Mouse (Mus musculus) heart, adult 2 months (tissue): ENCODE data around the gene Serpinb6b. TPM values are rescaled to one million over a fixed set of nuclear protein-coding genes. Genes with fewer than 3 reads are reported as not detected.

Source experiments
- DNase-seq, 2 experiments: peaks; one replicate each; pipeline ENCODE4 v3.0.0; 2021
- H3K27ac ChIP-seq: fragments of 200-600 bp; 2 replicates; pipeline ENCODE4 v1.8.1; 2022
- H3K27me3 ChIP-seq: fragments of 200-500 bp; 2 replicates; pipeline ENCODE4 v1.6.1; 2012; ENCODE audit warnings: mild to moderate bottlenecking, low read length, inconsistent platforms, mixed read lengths; ENCODE audit not compliant: control insufficient read depth, insufficient read depth
- H3K36me3 ChIP-seq: fragments of 200-500 bp; 2 replicates; pipeline ENCODE4 v1.6.1; 2012; ENCODE audit warnings: low read length, inconsistent platforms; ENCODE audit not compliant: control insufficient read depth, insufficient read depth
- H3K4me1 ChIP-seq: fragments of 200-500 bp; 2 replicates; pipeline ENCODE4 v1.6.1; 2011; ENCODE audit warnings: low read length; ENCODE audit not compliant: control insufficient read depth, insufficient read depth
- H3K4me3 ChIP-seq: fragments of 200-600 bp; 2 replicates; pipeline ENCODE4 v1.8.1; 2022
- H3K79me2 ChIP-seq: fragments of 200-500 bp; replicated peaks from 2 replicates; pipeline ENCODE4 v1.6.1; 2012; ENCODE audit warnings: mild to moderate bottlenecking, inconsistent platforms, low read length, moderate library complexity, mixed read lengths; ENCODE audit not compliant: control insufficient read depth, insufficient read depth
- H3K9ac ChIP-seq: fragments of 200-500 bp; 2 replicates; pipeline ENCODE4 v1.6.1; 2012; ENCODE audit warnings: low read depth, mild to moderate bottlenecking, control low read depth, inconsistent platforms, low read length, mixed read lengths
- CTCF ChIP-seq: fragments of 200-600 bp; IDR thresholded peaks from 2 replicates; pipeline ENCODE4 v1.8.1; 2022; ENCODE audit warnings: antibody characterized with exemption, mild to moderate bottlenecking, moderate library complexity
- EP300 ChIP-seq: fragments of 200-500 bp; IDR thresholded peaks from 2 replicates; pipeline ENCODE4 v1.6.1; 2011; ENCODE audit warnings: low read depth, low read length, control low read depth; ENCODE audit not compliant: insufficient read depth
- POLR2A ChIP-seq: fragments of 200-500 bp; IDR thresholded peaks from 2 replicates; pipeline ENCODE4 v1.6.1; 2011; ENCODE audit warnings: mild to moderate bottlenecking, low read depth, low read length, control low read depth; ENCODE audit not compliant: insufficient read depth
- WGBS: fragments of 180-500 bp; shearing (Covaris S2); methylation state at CpG from one replicate; pipeline ENCODE4 v1.1.7; 2018; 5-methylcytosine and 5-hydroxymethylcytosine counted together
- intact Hi-C: fragments of 180-260 bp; cut with DNase I; formaldehyde crosslinking; loops from one replicate; pipeline ENCODE4 v1.15.1; 2025
- polyA plus RNA-seq: library from polyadenylated mRNA; depleted of rRNA; stranded (reverse); fragments of >200 nt; gene quantifications from 2 replicates; pipeline ENCODE4 v1.2.3, GENCODE M21; 2012; rRNA removed
- total RNA-seq, 2 experiments: library from RNA; stranded (reverse); gene quantifications; 2 replicates each; pipeline ENCODE4 v1.2.3; 2021

Serpinb6b gene
- total and polyA plus RNA-seq, 3 experiments: 21.6 to 33.1 (median 26.3) TPM

- intact Hi-C loops: no loop called here
- no peak overlapping the region for H3K27ac ChIP-seq
- no peaks in the 10 kb centered on the region for H3K79me2 ChIP-seq
- H3K4me3 ChIP-seq: no peak overlapping the region
- WGBS: 73% methylated on average over 2 of the region's 2 CpGs
- no peak overlapping the region for H3K9ac ChIP-seq
- H3K4me1 ChIP-seq: no peaks in the 10 kb centered on the region
- no peaks in the 10 kb centered on the region for H3K27me3 ChIP-seq
- DNase-seq: no peak
- TF ChIP-seq EP300: no peak
- TF ChIP-seq CTCF: no peak
- no peak for TF ChIP-seq POLR2A
- peaks cover 13% of the 10 kb centered on the region for H3K36me3 ChIP-seq
Measured at GRCm38 (mm10) chr13:33013271-33013670, 48.3 kb downstream of the Serpinb6b start.

- 64% methylated on average over 1 of the region's 1 CpGs for WGBS
- TF ChIP-seq EP300: no peak
- no peak for TF ChIP-seq POLR2A
- no peak for TF ChIP-seq CTCF
- DNase-seq: no peak
- no peaks in the 10 kb centered on the region for H3K4me1 ChIP-seq
- H3K9ac ChIP-seq: no peak overlapping the region
- H3K4me3 ChIP-seq: no peak overlapping the region
- intact Hi-C loops: no loop called here
- H3K27me3 ChIP-seq: no peaks in the 10 kb centered on the region
- H3K79me2 ChIP-seq: no peaks in the 10 kb centered on the region
- no peak overlapping the region for H3K27ac ChIP-seq
- no peaks in the 10 kb centered on the region for H3K36me3 ChIP-seq
Measured at GRCm38 (mm10) chr13:33022371-33022770, 57.4 kb downstream of the Serpinb6b start.

- no peak for DNase-seq
- no peak for TF ChIP-seq CTCF
- TF ChIP-seq POLR2A: no peak
- TF ChIP-seq EP300: no peak
- no peak overlapping the region for H3K4me3 ChIP-seq
- no peak overlapping the region for H3K27ac ChIP-seq
- WGBS: 40% methylated on average over 1 of the region's 1 CpGs
- intact Hi-C loops: no loop called here
- H3K4me1 ChIP-seq: no peaks in the 10 kb centered on the region
- no peaks in the 10 kb centered on the region for H3K27me3 ChIP-seq
- no peaks in the 10 kb centered on the region for H3K36me3 ChIP-seq
- H3K79me2 ChIP-seq: no peaks in the 10 kb centered on the region
- H3K9ac ChIP-seq: no peak overlapping the region
Measured at GRCm38 (mm10) chr13:33026427-33027057, 61.5 kb downstream of the Serpinb6b start.

GRCm38 (mm10) chr13:33027244-33027643, 62.2 kb downstream of the Serpinb6b start, which contains the start of gene Serpinb9b:
Gene Serpinb9b, plus strand, starts transcription at chr13:33027416.
- TF ChIP-seq CTCF (no peak), POLR2A (no peak), EP300 (no peak)
- 53% methylated on average over 2 of the region's 2 CpGs for WGBS
- Histone ChIP-seq H3K27ac (no peak within 1 kb of the TSS), H3K9ac (no peak within 1 kb of the TSS), H3K79me2 (no peaks in the 10 kb centered on the region), H3K4me1 (no peaks in the 10 kb centered on the region), H3K27me3 (no peaks in the 10 kb centered on the region), H3K36me3 (no peaks in the 10 kb centered on the region), H3K4me3 (no peak within 1 kb of the TSS)
- intact Hi-C loops: no loop called here
- no peak for DNase-seq

- Histone ChIP-seq H3K4me1 (no peaks in the 10 kb centered on the region), H3K36me3 (no peaks in the 10 kb centered on the region), H3K27me3 (no peaks in the 10 kb centered on the region), H3K27ac (no peak overlapping the region), H3K4me3 (no peak overlapping the region), H3K9ac (no peak overlapping the region), H3K79me2 (no peaks in the 10 kb centered on the region)
- TF ChIP-seq CTCF: no peak
- no peak for TF ChIP-seq POLR2A
- TF ChIP-seq EP300: no peak
- no peak for DNase-seq
- WGBS: 52% methylated on average over 2 of the region's 2 CpGs
- intact Hi-C loops: no loop called here
Measured at GRCm38 (mm10) chr13:33028146-33028545, 63.1 kb downstream of the Serpinb6b start.

- H3K36me3 ChIP-seq: no peaks in the 10 kb centered on the region
- no peaks in the 10 kb centered on the region for H3K4me1 ChIP-seq
- 44% methylated on average over 2 of the region's 2 CpGs for WGBS
- H3K27ac ChIP-seq: no peak overlapping the region
- no peak overlapping the region for H3K4me3 ChIP-seq
- H3K79me2 ChIP-seq: no peaks in the 10 kb centered on the region
- DNase-seq: no peak
- TF ChIP-seq CTCF: no peak
- no peak for TF ChIP-seq POLR2A
- no peak for TF ChIP-seq EP300
- no peaks in the 10 kb centered on the region for H3K27me3 ChIP-seq
- H3K9ac ChIP-seq: no peak overlapping the region
- intact Hi-C loops: no loop called here
Measured at GRCm38 (mm10) chr13:33028550-33028949, 63.5 kb downstream of the Serpinb6b start.

Other genes starting within 250 kb of the Serpinb6b start
- gene Mylk4, start 181.3 kb upstream of the Serpinb6b start, total RNA-seq: 100 to 1,000 TPM; 262 to 290 TPM
- gene Mylk4, start 181.3 kb upstream of the Serpinb6b start, polyA plus RNA-seq: 59.5 and 115 TPM in 2 replicates
- 10 to 100 TPM; 21.3 to 21.7 TPM for gene Wrnip1, start 163.2 kb upstream of the Serpinb6b start, total RNA-seq
- gene Wrnip1, start 163.2 kb upstream of the Serpinb6b start, polyA plus RNA-seq: 17.4 and 32.9 TPM in 2 replicates
- not detected for gene D930007J09Rik, start 162.4 kb upstream of the Serpinb6b start, total RNA-seq
- gene D930007J09Rik, start 162.4 kb upstream of the Serpinb6b start, polyA plus RNA-seq: not detected in 2 replicates
- 1 to 10 TPM; 4.4 to 5.7 TPM for gene Serpinb1a, start 114.0 kb upstream of the Serpinb6b start, total RNA-seq
- 2.8 and 5.2 TPM in 2 replicates for gene Serpinb1a, start 114.0 kb upstream of the Serpinb6b start, polyA plus RNA-seq
- 1 to 10 TPM; 2.0 to 3.5 TPM for gene Serpinb1c, start 67.0 kb upstream of the Serpinb6b start, total RNA-seq
- gene Serpinb1c, start 67.0 kb upstream of the Serpinb6b start, polyA plus RNA-seq: 0.18 TPM in 1 of 2 replicates, not detected in the other
- gene Serpinb9, start 38.0 kb downstream of the Serpinb6b start, total RNA-seq: 1 to 10 TPM; 8.6 to 9.3 TPM
- 6.0 and 11.9 TPM in 2 replicates for gene Serpinb9, start 38.0 kb downstream of the Serpinb6b start, polyA plus RNA-seq
- gene Serpinb9b, start 62.2 kb downstream of the Serpinb6b start, total RNA-seq: under 1 TPM in 1 of 2 experiments, not detected in 1; 0.18 TPM
- 0.20 and 0.47 TPM in 2 replicates for gene Serpinb9b, start 62.2 kb downstream of the Serpinb6b start, polyA plus RNA-seq
- not detected for gene Serpinb1b, start 113.4 kb downstream of the Serpinb6b start, total RNA-seq
- not detected in 2 replicates for gene Serpinb1b, start 113.4 kb downstream of the Serpinb6b start, polyA plus RNA-seq
- gene Serpinb9c, start 194.5 kb downstream of the Serpinb6b start, total RNA-seq: not detected
- gene Serpinb9c, start 194.5 kb downstream of the Serpinb6b start, polyA plus RNA-seq: not detected in 2 replicates
- gene Serpinb9d, start 227.8 kb downstream of the Serpinb6b start, total RNA-seq: not detected
- not detected in 2 replicates for gene Serpinb9d, start 227.8 kb downstream of the Serpinb6b start, polyA plus RNA-seq